Mouse (Mus musculus) CH12.LX (cell line): ENCODE measurements around the gene Bcas3.

ENCODE experiments used
- CHD1 ChIP-seq: IDR thresholded peaks from 2 replicates; pipeline ENCODE4 v1.6.1; 2012; ENCODE audit warnings: low read depth, low read length, improper control_type of control experiment, inconsistent platforms
- CTCF ChIP-seq, 2 experiments: IDR thresholded peaks in 1 of 2; conservative IDR thresholded peaks in 1 of 2; 2 replicates each; pipeline ENCODE4 v1.5.1; 2011 to 2012; ENCODE audit warnings: low read depth in 2 of 2, low read length in 2 of 2, improper control_type of control experiment in 1 of 2, inconsistent platforms in 1 of 2, mild to moderate bottlenecking in 1 of 2, moderate library complexity in 1 of 2
- POLR2A ChIP-seq: IDR thresholded peaks from 2 replicates; pipeline ENCODE4 v1.6.1; 2011; ENCODE audit warnings: low read depth, mild to moderate bottlenecking, improper control_type of control experiment, low read length
- USF2 ChIP-seq: conservative IDR thresholded peaks from 2 replicates; pipeline ENCODE4 v1.6.1; 2011; ENCODE audit warnings: low read depth, low read length, improper control_type of control experiment
- ZC3H11A ChIP-seq: IDR thresholded peaks from 2 replicates; pipeline ENCODE4 v1.6.1; 2012; ENCODE audit warnings: low read depth, mild to moderate bottlenecking, inconsistent platforms, low read length, improper control_type of control experiment
- ZNF384 ChIP-seq: IDR thresholded peaks from 2 replicates; pipeline ENCODE4 v1.6.1; 2012; ENCODE audit warnings: low read depth, low read length, improper control_type of control experiment, inconsistent platforms

DNA sequence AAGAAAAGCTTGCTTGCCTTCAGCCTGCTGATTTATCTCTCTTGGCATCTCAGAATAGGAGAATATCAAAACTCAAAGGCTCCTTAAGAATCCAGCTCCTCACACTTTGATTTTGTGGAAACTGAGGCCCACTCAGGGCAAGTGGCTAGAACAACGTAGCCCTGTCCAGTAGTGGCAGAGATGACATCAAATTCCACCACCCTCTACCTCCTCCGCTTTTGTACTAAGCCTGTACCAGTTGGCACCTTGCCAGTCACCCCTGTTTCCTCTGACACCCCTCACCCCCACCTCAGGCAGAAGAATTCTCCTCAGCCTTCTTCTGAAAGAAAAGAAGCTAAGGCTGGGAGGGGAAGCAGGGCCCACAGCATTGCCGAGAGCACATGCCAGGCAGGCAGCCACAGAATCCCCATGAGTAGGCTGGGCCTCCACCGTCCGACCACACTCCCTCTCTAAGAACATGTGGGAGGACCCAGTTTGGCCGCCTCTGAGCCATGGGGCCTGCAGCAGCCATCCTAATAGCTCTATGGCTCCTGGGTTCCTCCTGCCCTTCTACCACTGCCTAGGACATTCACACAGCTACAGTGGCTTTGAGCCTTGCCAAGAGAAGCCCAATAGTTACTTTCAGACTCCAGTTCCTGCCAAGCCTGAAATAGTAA, 407.6 kb downstream of the Bcas3 start:
- TF ChIP-seq CTCF (conservative IDR thresholded peaks at IDR 0.05 in 1 of 2, IDR thresholded peaks at IDR 0.05 in 1 of 2; ENCODE audit: low read depth in 2 of 2, low read length in 2 of 2) (no peak), ZC3H11A (no peak), POLR2A (no peak), CHD1 (no peak), USF2 (no peak), ZNF384 (no peak)
